Mouse (Mus musculus) spleen, adult 2 months (tissue): ENCODE measurements around the gene Lbr.

Experiments used
- CTCF ChIP-seq: fragments of 200-500 bp; IDR thresholded peaks from 2 replicates; pipeline ENCODE4 v1.5.1; 2011; ENCODE audit warnings: mild to moderate bottlenecking, inconsistent platforms; ENCODE audit not compliant: insufficient read depth, insufficient read length, insufficient replicate concordance; ENCODE audit errors: extremely low read depth
- POLR2A ChIP-seq: fragments of 200-500 bp; IDR thresholded peaks from 2 replicates; pipeline ENCODE4 v1.6.1; 2011; ENCODE audit warnings: low read depth, low read length, inconsistent platforms

GRCm38 (mm10) chr1:181878436-181878835 is 35.6 kb upstream of the Lbr start:
- TF ChIP-seq CTCF (no peak), POLR2A (no peak)
